Mouse (Mus musculus): ENCODE measurements at regions not wholly inside any gene's neighbourhood (a gene's known extent, or its start where the extent isn't known, plus 50 kb on each side); places are given as distances from the start of the nearest gene placed in this dataset.

GRCm38 (mm10) chr9:14075868-14076267 lies 199.0 kb upstream of the Sesn3 start:
- H3K9me3 ChIP-seq (ENCODE audit: low read length) = no peaks in the 10 kb centered on the region
- TF ChIP-seq NANOG (IDR thresholded peaks at IDR 0.05; ENCODE audit: borderline replicate concordance, low read length) = no peak
- no peak for TF ChIP-seq POU5F1 (IDR thresholded peaks at IDR 0.05; ENCODE audit: borderline replicate concordance, low read length)
- no peak for TF ChIP-seq CTCF (conservative IDR thresholded peaks at IDR 0.05; ENCODE audit: low read length)
- H3K36me3 ChIP-seq (ENCODE audit: insufficient read depth, low read length) = no peaks in the 10 kb centered on the region
- 0 out of 2 replicates have a peak, but pooled peaks cover under 1% of the 10 kb centered on the region for H3K4me1 ChIP-seq (replicated peaks; ENCODE audit: low read depth, low read length)
- H3K4me3 ChIP-seq (replicated peaks; ENCODE audit: low read length) = no peak overlapping the region
- H3K27me3 ChIP-seq (ENCODE audit: insufficient read depth, low read length) = 0 out of 2 replicates have a peak, but pooled peaks cover 2% of the 10 kb centered on the region

- no peaks in the 10 kb centered on the region for H3K9me3 ChIP-seq (ENCODE audit: low read length)
- 0 out of 2 replicates have a peak, but pooled peaks cover 4% of the 10 kb centered on the region for H3K4me1 ChIP-seq (replicated peaks; ENCODE audit: low read depth, low read length)
- 0 out of 2 replicates have a peak, but pooled peaks cover 2% of the 10 kb centered on the region for H3K27me3 ChIP-seq (ENCODE audit: insufficient read depth, low read length)
- TF ChIP-seq POU5F1 (IDR thresholded peaks at IDR 0.05; ENCODE audit: borderline replicate concordance, low read length) (no peak), CTCF (conservative IDR thresholded peaks at IDR 0.05; ENCODE audit: low read length) (no peak), NANOG (IDR thresholded peaks at IDR 0.05; ENCODE audit: borderline replicate concordance, low read length) (no peak)
- H3K36me3 ChIP-seq (ENCODE audit: insufficient read depth, low read length) = no peaks in the 10 kb centered on the region
- no peak overlapping the region for H3K4me3 ChIP-seq (replicated peaks; ENCODE audit: low read length)
Observed at GRCm38 (mm10) chr9:14076728-14077127, 198.1 kb upstream of the Sesn3 start.

GRCm38 (mm10) chr9:14081138-14081537 lies 193.7 kb upstream of the Sesn3 start:
- TF ChIP-seq POU5F1 (IDR thresholded peaks at IDR 0.05; ENCODE audit: borderline replicate concordance, low read length) = no peak
- TF ChIP-seq CTCF (conservative IDR thresholded peaks at IDR 0.05; ENCODE audit: low read length) = no peak
- TF ChIP-seq NANOG (IDR thresholded peaks at IDR 0.05; ENCODE audit: borderline replicate concordance, low read length) = no peak
- H3K9me3 ChIP-seq (ENCODE audit: low read length) = no peaks in the 10 kb centered on the region
- 0 out of 2 replicates have a peak, but pooled peaks cover 2% of the 10 kb centered on the region for H3K27me3 ChIP-seq (ENCODE audit: insufficient read depth, low read length)
- no peak overlapping the region for H3K4me3 ChIP-seq (replicated peaks; ENCODE audit: low read length)
- no peaks in the 10 kb centered on the region for H3K36me3 ChIP-seq (ENCODE audit: insufficient read depth, low read length)
- 0 out of 2 replicates have a peak, but pooled peaks cover 4% of the 10 kb centered on the region for H3K4me1 ChIP-seq (replicated peaks; ENCODE audit: low read depth, low read length)

- no peak for TF ChIP-seq CTCF (conservative IDR thresholded peaks at IDR 0.05; ENCODE audit: low read length)
- TF ChIP-seq POU5F1 (IDR thresholded peaks at IDR 0.05; ENCODE audit: borderline replicate concordance, low read length) = no peak
- TF ChIP-seq NANOG (IDR thresholded peaks at IDR 0.05; ENCODE audit: borderline replicate concordance, low read length) = no peak
- Histone ChIP-seq H3K4me3 (replicated peaks; ENCODE audit: low read length) (no peak overlapping the region), H3K27me3 (ENCODE audit: insufficient read depth, low read length) (no peaks in the 10 kb centered on the region), H3K9me3 (ENCODE audit: low read length) (no peaks in the 10 kb centered on the region), H3K36me3 (ENCODE audit: insufficient read depth, low read length) (no peaks in the 10 kb centered on the region), H3K4me1 (replicated peaks; ENCODE audit: low read depth, low read length) (peaks cover 8% of the 10 kb centered on the region)
Observed at GRCm38 (mm10) chr9:14086201-14086600, 188.7 kb upstream of the Sesn3 start.

GRCm38 (mm10) chr9:14086611-14087010 lies 188.3 kb upstream of the Sesn3 start:
- no peaks in the 10 kb centered on the region for H3K36me3 ChIP-seq (ENCODE audit: insufficient read depth, low read length)
- no peak for TF ChIP-seq POU5F1 (IDR thresholded peaks at IDR 0.05; ENCODE audit: borderline replicate concordance, low read length)
- no peak for TF ChIP-seq NANOG (IDR thresholded peaks at IDR 0.05; ENCODE audit: borderline replicate concordance, low read length)
- no peak for TF ChIP-seq CTCF (conservative IDR thresholded peaks at IDR 0.05; ENCODE audit: low read length)
- H3K27me3 ChIP-seq (ENCODE audit: insufficient read depth, low read length) = no peaks in the 10 kb centered on the region

GRCm38 (mm10) chr9:14087874-14088273 lies 187.0 kb upstream of the Sesn3 start:
- H3K27me3 ChIP-seq (ENCODE audit: insufficient read depth, low read length) = no peaks in the 10 kb centered on the region
- TF ChIP-seq POU5F1 (IDR thresholded peaks at IDR 0.05; ENCODE audit: borderline replicate concordance, low read length) = no peak
- TF ChIP-seq CTCF (conservative IDR thresholded peaks at IDR 0.05; ENCODE audit: low read length) = no peak
- no peak for TF ChIP-seq NANOG (IDR thresholded peaks at IDR 0.05; ENCODE audit: borderline replicate concordance, low read length)
- peaks cover 7% of the 10 kb centered on the region for H3K4me1 ChIP-seq (replicated peaks; ENCODE audit: low read depth, low read length)
- H3K9me3 ChIP-seq (ENCODE audit: low read length) = no peaks in the 10 kb centered on the region
- no peaks in the 10 kb centered on the region for H3K36me3 ChIP-seq (ENCODE audit: insufficient read depth, low read length)
- H3K4me3 ChIP-seq (replicated peaks; ENCODE audit: low read length) = no peak overlapping the region

More at GRCm38 (mm10) chr9:14086611-14087010, 188.3 kb upstream of the Sesn3 start:
- Histone ChIP-seq H3K9me3 (ENCODE audit: low read length) (no peaks in the 10 kb centered on the region), H3K4me3 (replicated peaks; ENCODE audit: low read length) (no peak overlapping the region), H3K4me1 (replicated peaks; ENCODE audit: low read depth, low read length) (peaks cover 7% of the 10 kb centered on the region)

GRCm38 (mm10) chr9:14089791-14090256 lies 185.0 kb upstream of the Sesn3 start:
- no peaks in the 10 kb centered on the region for H3K27me3 ChIP-seq (ENCODE audit: insufficient read depth, low read length)
- TF ChIP-seq CTCF (conservative IDR thresholded peaks at IDR 0.05; ENCODE audit: low read length) (no peak), POU5F1 (IDR thresholded peaks at IDR 0.05; ENCODE audit: borderline replicate concordance, low read length) (no peak), NANOG (IDR thresholded peaks at IDR 0.05; ENCODE audit: borderline replicate concordance, low read length) (no peak)

GRCm38 (mm10) chr9:14090454-14090853 lies 184.4 kb upstream of the Sesn3 start:
- Histone ChIP-seq H3K36me3 (ENCODE audit: insufficient read depth, low read length) (no peaks in the 10 kb centered on the region), H3K9me3 (ENCODE audit: low read length) (no peaks in the 10 kb centered on the region), H3K4me3 (replicated peaks; ENCODE audit: low read length) (no peak overlapping the region), H3K4me1 (replicated peaks; ENCODE audit: low read depth, low read length) (peaks cover 7% of the 10 kb centered on the region), H3K27me3 (ENCODE audit: insufficient read depth, low read length) (no peaks in the 10 kb centered on the region)
- no peak for TF ChIP-seq CTCF (conservative IDR thresholded peaks at IDR 0.05; ENCODE audit: low read length)
- no peak for TF ChIP-seq NANOG (IDR thresholded peaks at IDR 0.05; ENCODE audit: borderline replicate concordance, low read length)
- no peak for TF ChIP-seq POU5F1 (IDR thresholded peaks at IDR 0.05; ENCODE audit: borderline replicate concordance, low read length)

More at GRCm38 (mm10) chr9:14089791-14090256, 185.0 kb upstream of the Sesn3 start:
- Histone ChIP-seq H3K4me3 (replicated peaks; ENCODE audit: low read length) (no peak overlapping the region), H3K36me3 (ENCODE audit: insufficient read depth, low read length) (no peaks in the 10 kb centered on the region), H3K9me3 (ENCODE audit: low read length) (no peaks in the 10 kb centered on the region), H3K4me1 (replicated peaks; ENCODE audit: low read depth, low read length) (peaks cover 7% of the 10 kb centered on the region)
